Mouse (Mus musculus): Measurements from ENCODE around the gene Olfr1106. TPM values are rescaled to one million over a fixed set of nuclear protein-coding genes. Genes with fewer than 3 reads are reported as not detected.

Olfr1106 gene
- not detected in 4 replicates for total RNA-seq (2023; ENCODE audit: inconsistent age)

DNA sequence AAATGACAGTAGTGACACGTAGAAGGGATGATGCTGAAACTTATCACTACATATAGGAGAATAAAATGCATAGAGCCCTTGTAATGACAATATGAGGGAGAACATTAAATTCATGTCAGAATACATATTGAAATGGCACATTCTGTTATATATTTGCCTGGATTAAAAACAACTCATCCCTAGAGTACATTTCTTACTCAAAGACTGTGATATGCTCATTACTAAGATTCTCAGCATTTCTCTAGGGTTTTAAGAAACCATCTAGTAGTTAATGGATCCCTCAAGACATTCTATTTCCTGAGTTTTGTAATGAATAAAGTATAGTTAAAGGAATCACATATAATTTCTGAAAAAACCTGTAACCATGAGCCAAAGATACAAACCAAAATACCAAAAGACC lies at the start of gene Olfr1106:
Olfr1106 (minus strand) TSS at position 101 of the 400 bp plus-strand sequence.

DNA sequence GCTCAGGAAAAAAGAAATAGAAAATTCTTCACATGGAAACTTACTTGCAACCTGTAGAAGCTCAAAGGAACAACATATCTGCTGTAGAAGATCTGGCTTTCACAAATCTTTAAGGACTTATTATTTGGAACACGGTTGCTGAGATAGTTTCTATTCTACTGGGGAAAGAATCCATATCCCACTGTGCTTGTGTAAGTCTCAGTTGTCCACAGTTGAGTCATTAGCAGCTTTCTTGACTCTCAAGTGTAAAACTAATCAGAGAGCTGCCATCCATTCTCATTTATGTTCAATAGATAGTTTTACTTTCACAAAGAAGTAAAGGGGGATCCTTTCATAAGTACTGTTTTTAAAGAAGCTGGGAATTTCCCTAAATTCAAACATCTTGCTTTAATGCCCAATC lies 43.8 kb upstream of the Olfr1106 start, which contains the start of gene Olfr1109:
Olfr1109 (minus strand) TSS at position 101 of the 400 bp plus-strand sequence.

DNA sequence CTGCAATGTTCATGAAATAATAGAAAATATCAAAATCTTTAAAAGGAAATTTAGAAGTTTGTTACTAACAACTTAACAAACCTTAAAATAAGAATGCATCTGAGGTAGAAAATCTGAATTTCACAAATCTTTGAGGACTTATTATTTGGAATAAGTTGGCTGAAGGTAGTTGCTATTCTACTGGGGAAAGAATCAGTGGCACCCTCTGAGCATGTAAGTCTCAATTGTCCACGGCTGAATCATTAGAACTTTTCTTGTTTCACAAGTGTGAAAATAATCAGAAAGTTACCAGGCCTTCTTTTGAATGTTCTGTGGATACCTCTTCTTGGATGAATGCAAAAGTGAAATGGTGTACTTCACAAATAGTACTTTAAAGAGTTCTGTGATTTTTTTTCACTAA lies 23.6 kb upstream of the Olfr1106 start, which contains the start of gene Olfr1107:
Olfr1107 (minus strand) TSS at position 101 of the 400 bp plus-strand sequence.

DNA sequence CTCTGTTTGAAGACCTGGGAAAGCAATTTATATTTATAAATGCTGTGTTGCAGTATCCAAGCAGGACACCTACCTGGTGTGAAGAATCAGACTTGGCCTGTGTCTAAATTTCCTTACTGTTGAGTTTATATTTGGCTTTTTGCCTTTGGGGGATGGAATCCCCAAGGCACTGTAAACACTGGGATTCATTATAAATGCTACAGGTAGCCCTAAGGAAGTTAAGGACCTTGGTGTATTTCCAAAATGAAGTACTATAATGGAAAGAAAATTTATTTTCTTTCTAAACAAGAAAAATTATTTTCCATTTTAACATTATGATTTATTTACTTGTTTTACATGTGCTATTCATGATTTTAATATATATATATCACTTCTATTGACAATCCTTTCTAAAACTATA lies 15.6 kb downstream of the Olfr1106 start, which contains the start of gene Olfr1105:
Olfr1105 (minus strand) TSS at position 101 of the 400 bp plus-strand sequence.

DNA sequence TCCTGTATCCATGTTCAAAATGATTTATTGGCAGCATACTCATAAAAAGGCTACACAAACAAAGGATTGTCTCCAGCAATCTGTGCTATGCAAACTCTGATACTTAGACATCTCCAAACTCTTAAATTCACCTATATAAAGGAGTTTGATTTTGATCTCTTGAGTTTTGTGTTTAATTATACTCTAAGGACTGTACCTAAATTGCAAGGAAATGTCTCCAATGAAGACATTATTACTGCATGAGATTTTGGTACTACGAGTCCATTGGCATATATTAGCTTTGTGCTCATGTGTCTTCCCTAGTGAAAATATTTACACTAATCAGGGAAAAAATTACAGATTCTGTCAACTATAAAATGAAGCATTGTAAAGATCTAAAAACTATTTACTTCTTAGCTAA lies 25.1 kb downstream of the Olfr1106 start, which contains the start of gene Olfr1104:
Olfr1104 (minus strand) TSS at position 101 of the 400 bp plus-strand sequence.

DNA sequence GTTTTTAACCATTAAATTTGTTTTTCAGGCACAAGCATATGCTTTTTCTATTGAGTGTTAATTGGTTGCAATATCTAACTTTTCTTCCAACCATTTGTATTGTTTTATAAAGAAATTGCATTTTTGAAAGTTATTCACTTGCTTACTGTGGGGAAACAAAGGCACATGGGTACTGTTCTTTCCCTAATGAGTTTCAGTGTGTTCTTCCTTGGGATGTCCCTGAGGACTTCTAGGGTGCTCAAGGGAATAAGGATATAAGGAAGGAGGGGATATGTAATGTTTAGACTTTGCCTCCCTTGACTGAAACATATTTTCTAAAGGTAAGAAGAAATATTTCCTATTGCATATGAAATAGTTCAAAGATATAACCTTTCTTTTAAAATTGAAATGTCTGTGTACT lies 54.0 kb downstream of the Olfr1106 start, which contains the start of gene Olfr1102:
Olfr1102 (plus strand) TSS at position 301 of the 400 bp plus-strand sequence.

Other genes starting within 250 kb of the Olfr1106 start
- gene Olfr141, start 242.3 kb downstream of the Olfr1106 start, total RNA-seq (2023; ENCODE audit: inconsistent age), result not detected in 4 replicates
- not detected in 4 replicates for gene Olfr1094, start 227.6 kb downstream of the Olfr1106 start, total RNA-seq (2023; ENCODE audit: inconsistent age)
- not detected in 4 replicates for gene Olfr1095, start 200.6 kb downstream of the Olfr1106 start, total RNA-seq (2023; ENCODE audit: inconsistent age)
- not detected in 4 replicates for gene Gm13723, start 177.5 kb downstream of the Olfr1106 start, total RNA-seq (2023; ENCODE audit: inconsistent age)
- gene Olfr1097, start 160.1 kb downstream of the Olfr1106 start, total RNA-seq (2023; ENCODE audit: inconsistent age), result not detected in 4 replicates
- gene Olfr1098, start 127.7 kb downstream of the Olfr1106 start, total RNA-seq (2023; ENCODE audit: inconsistent age), result not detected in 4 replicates
- gene Olfr1099, start 91.6 kb downstream of the Olfr1106 start, total RNA-seq (2023; ENCODE audit: inconsistent age), result not detected in 4 replicates
- gene Olfr1100, start 72.3 kb downstream of the Olfr1106 start, total RNA-seq (2023; ENCODE audit: inconsistent age), result not detected in 4 replicates
- not detected in 4 replicates for gene Olfr1101, start 61.1 kb downstream of the Olfr1106 start, total RNA-seq (2023; ENCODE audit: inconsistent age)
- gene Olfr1102, start 53.9 kb downstream of the Olfr1106 start, total RNA-seq (2023; ENCODE audit: inconsistent age), result not detected in 4 replicates
- not detected in 4 replicates for gene Olfr1104, start 25.2 kb downstream of the Olfr1106 start, total RNA-seq (2023; ENCODE audit: inconsistent age)
- not detected in 4 replicates for gene Olfr1105, start 15.7 kb downstream of the Olfr1106 start, total RNA-seq (2023; ENCODE audit: inconsistent age)
- gene Olfr1107, start 23.5 kb upstream of the Olfr1106 start, total RNA-seq (2023; ENCODE audit: inconsistent age), result not detected in 4 replicates
- gene Olfr1109, start 43.7 kb upstream of the Olfr1106 start, total RNA-seq (2023; ENCODE audit: inconsistent age), result not detected in 4 replicates
- gene Olfr259, start 62.3 kb upstream of the Olfr1106 start, total RNA-seq (2023; ENCODE audit: inconsistent age), result not detected in 4 replicates
- not detected in 4 replicates for gene Olfr1110, start 88.0 kb upstream of the Olfr1106 start, total RNA-seq (2023; ENCODE audit: inconsistent age)
- not detected in 4 replicates for gene Olfr1111, start 100.4 kb upstream of the Olfr1106 start, total RNA-seq (2023; ENCODE audit: inconsistent age)
- not detected in 4 replicates for gene Olfr1112, start 135.5 kb upstream of the Olfr1106 start, total RNA-seq (2023; ENCODE audit: inconsistent age)
- not detected in 4 replicates for gene Olfr1113, start 156.7 kb upstream of the Olfr1106 start, total RNA-seq (2023; ENCODE audit: inconsistent age)
- not detected in 4 replicates for gene Olfr1115, start 195.7 kb upstream of the Olfr1106 start, total RNA-seq (2023; ENCODE audit: inconsistent age)
- not detected in 4 replicates for gene Olfr1116, start 215.3 kb upstream of the Olfr1106 start, total RNA-seq (2023; ENCODE audit: inconsistent age)